Mouse (Mus musculus): ENCODE measurements around the gene Sept4. TPM values are rescaled to one million over a fixed set of nuclear protein-coding genes. Genes with fewer than 3 reads are reported as not detected.
A peak's percentile ranks its signal among the peaks of the same experiment; 100 is the strongest.

The Sept4 gene
- polyA plus RNA-seq, 1 experiment = 159 TPM

GRCm38 (mm10) chr11:87584711-87585505, 16.2 kb downstream of the Sept4 start:
- no peak overlapping the region for H3K4me3 ChIP-seq (ENCODE audit: control insufficient read depth, low read depth, low read length)
- no peaks in the 10 kb centered on the region for H3K36me3 ChIP-seq (ENCODE audit: control insufficient read depth, insufficient read depth, low read length)
- H3K27ac ChIP-seq (ENCODE audit: control insufficient read depth, insufficient read depth, low read depth, low read length) = no peak overlapping the region
- TF ChIP-seq POLR2A (IDR thresholded peaks at IDR 0.05; ENCODE audit: control insufficient read depth, low read depth, low read length) (no peak), CTCF (IDR thresholded peaks at IDR 0.05; ENCODE audit: control insufficient read depth, insufficient read depth, insufficient replicate concordance, low read depth, low read length) (no peak)
- H3K27me3 ChIP-seq (ENCODE audit: control insufficient read depth, insufficient read depth, low read length) = no peaks in the 10 kb centered on the region
- H3K4me1 ChIP-seq (ENCODE audit: control insufficient read depth, insufficient read depth, low read length) = no peaks in the 10 kb centered on the region; the same call in 1 of the 2 replicates

- TF ChIP-seq POLR2A (IDR thresholded peaks at IDR 0.05; ENCODE audit: control insufficient read depth, low read depth, low read length) (no peak), CTCF (IDR thresholded peaks at IDR 0.05; ENCODE audit: control insufficient read depth, insufficient read depth, insufficient replicate concordance, low read depth, low read length) (no peak)
- H3K4me3 ChIP-seq (ENCODE audit: control insufficient read depth, low read depth, low read length) = no peak overlapping the region
- no peaks in the 10 kb centered on the region for H3K27me3 ChIP-seq (ENCODE audit: control insufficient read depth, insufficient read depth, low read length)
- no peaks in the 10 kb centered on the region; the same call in 1 of the 2 replicates for H3K4me1 ChIP-seq (ENCODE audit: control insufficient read depth, insufficient read depth, low read length)
- H3K36me3 ChIP-seq (ENCODE audit: control insufficient read depth, insufficient read depth, low read length) = no peaks in the 10 kb centered on the region
- no peak overlapping the region for H3K27ac ChIP-seq (ENCODE audit: control insufficient read depth, insufficient read depth, low read depth, low read length)
These were observed 18.6 kb downstream of the Sept4 start for GRCm38 (mm10) chr11:87587211-87587874.

GRCm38 (mm10) chr11:87589605-87590004, 20.9 kb downstream of the Sept4 start:
- H3K27ac ChIP-seq (ENCODE audit: control insufficient read depth, insufficient read depth, low read depth, low read length) = no peak overlapping the region
- H3K4me3 ChIP-seq (ENCODE audit: control insufficient read depth, low read depth, low read length) = peak overlapping the region; percentile 32
- no peaks in the 10 kb centered on the region; the same call in 1 of the 2 replicates for H3K36me3 ChIP-seq (ENCODE audit: control insufficient read depth, insufficient read depth, low read length)
- no peaks in the 10 kb centered on the region for H3K27me3 ChIP-seq (ENCODE audit: control insufficient read depth, insufficient read depth, low read length)
- TF ChIP-seq POLR2A (IDR thresholded peaks at IDR 0.05; ENCODE audit: control insufficient read depth, low read depth, low read length) = no peak
- peaks cover 8% of the 10 kb centered on the region for H3K4me1 ChIP-seq (ENCODE audit: control insufficient read depth, insufficient read depth, low read length)

- no peaks in the 10 kb centered on the region; the same call in 1 of the 2 replicates for H3K36me3 ChIP-seq (ENCODE audit: control insufficient read depth, insufficient read depth, low read length)
- H3K27me3 ChIP-seq (ENCODE audit: control insufficient read depth, insufficient read depth, low read length) = no peaks in the 10 kb centered on the region
- peak overlapping the region; percentile 94 for H3K4me3 ChIP-seq (ENCODE audit: control insufficient read depth, low read depth, low read length)
- peak overlapping the region; percentile 83 for H3K27ac ChIP-seq (ENCODE audit: control insufficient read depth, insufficient read depth, low read depth, low read length)
- H3K4me1 ChIP-seq (ENCODE audit: control insufficient read depth, insufficient read depth, low read length) = peaks cover 19% of the 10 kb centered on the region
- TF ChIP-seq POLR2A (IDR thresholded peaks at IDR 0.05; ENCODE audit: control insufficient read depth, low read depth, low read length) (no peak), CTCF (IDR thresholded peaks at IDR 0.05; ENCODE audit: control insufficient read depth, insufficient read depth, insufficient replicate concordance, low read depth, low read length) (no peak)
These were observed 22.3 kb downstream of the Sept4 start for GRCm38 (mm10) chr11:87590841-87591525.

- Histone ChIP-seq H3K27ac (ENCODE audit: control insufficient read depth, insufficient read depth, low read depth, low read length) (peak within 1 kb of the TSS; percentile 88), H3K36me3 (ENCODE audit: control insufficient read depth, insufficient read depth, low read length) (no peaks in the 10 kb centered on the region; the same call in 1 of the 2 replicates), H3K27me3 (ENCODE audit: control insufficient read depth, insufficient read depth, low read length) (no peaks in the 10 kb centered on the region), H3K4me3 (ENCODE audit: control insufficient read depth, low read depth, low read length) (peak within 1 kb of the TSS; percentile 94), H3K4me1 (ENCODE audit: control insufficient read depth, insufficient read depth, low read length) (peaks cover 20% of the 10 kb centered on the region)
- TF ChIP-seq POLR2A (IDR thresholded peaks at IDR 0.05; ENCODE audit: control insufficient read depth, low read depth, low read length) (peak; percentile 80), CTCF (IDR thresholded peaks at IDR 0.05; ENCODE audit: control insufficient read depth, insufficient read depth, insufficient replicate concordance, low read depth, low read length) (no peak)
These were observed 23.0 kb downstream of the Sept4 start, which contains the start of gene Mtmr4 for GRCm38 (mm10) chr11:87591526-87592353. TSS of gene Mtmr4 (plus strand) at chr11:87592162.

GRCm38 (mm10) chr11:87592354-87592695, 23.6 kb downstream of the Sept4 start:
- Histone ChIP-seq H3K27ac (ENCODE audit: control insufficient read depth, insufficient read depth, low read depth, low read length) (peak overlapping the region; percentile 88), H3K27me3 (ENCODE audit: control insufficient read depth, insufficient read depth, low read length) (no peaks in the 10 kb centered on the region), H3K4me1 (ENCODE audit: control insufficient read depth, insufficient read depth, low read length) (peaks cover 20% of the 10 kb centered on the region), H3K36me3 (ENCODE audit: control insufficient read depth, insufficient read depth, low read length) (no peaks in the 10 kb centered on the region; the same call in none of the 2 replicates), H3K4me3 (ENCODE audit: control insufficient read depth, low read depth, low read length) (peak overlapping the region; percentile 94)
- TF ChIP-seq POLR2A (IDR thresholded peaks at IDR 0.05; ENCODE audit: control insufficient read depth, low read depth, low read length) = no peak
- no peak for TF ChIP-seq CTCF (IDR thresholded peaks at IDR 0.05; ENCODE audit: control insufficient read depth, insufficient read depth, insufficient replicate concordance, low read depth, low read length)
